Mouse (Mus musculus) midbrain, embryonic 12.5 days (tissue): ENCODE measurements at regions not wholly inside any gene's neighbourhood (a gene's known extent, or its start where the extent isn't known, plus 50 kb on each side); places are given as distances from the start of the nearest gene placed in this dataset.
A peak's percentile ranks its signal among the peaks of the same experiment; 100 is the strongest.

Experiments used
- ATAC-seq: fragments of 200-750 bp; cut with Nextera tagmentation; 2 replicates; pipeline ENCODE4 v1.8.0; 2017; ENCODE audit warnings: low read depth, moderate TSS enrichment, moderate library complexity; ENCODE audit not compliant: low FRiP score
- H3K27ac ChIP-seq: fragments of 300-500 bp; sonication (generic); replicated peaks from 2 replicates; pipeline ENCODE4 v1.5.1; 2016; ENCODE audit warnings: mild to moderate bottlenecking
- H3K27me3 ChIP-seq: fragments of 300-500 bp; sonication (generic); 2 replicates; pipeline ENCODE4 v1.6.1; 2016; ENCODE audit warnings: mild to moderate bottlenecking
- H3K36me3 ChIP-seq: fragments of 300-500 bp; sonication (generic); 2 replicates; pipeline ENCODE4 v1.6.1; 2016
- H3K4me1 ChIP-seq: fragments of 300-500 bp; sonication (generic); 2 replicates; pipeline ENCODE4 v1.6.1; 2016
- H3K4me2 ChIP-seq: fragments of 300-500 bp; sonication (generic); replicated peaks from 2 replicates; pipeline ENCODE4 v1.6.1; 2016; ENCODE audit warnings: mild to moderate bottlenecking, moderate library complexity
- H3K4me3 ChIP-seq: fragments of 300-500 bp; sonication (generic); 2 replicates; pipeline ENCODE4 v1.5.1; 2016; ENCODE audit warnings: mild to moderate bottlenecking
- H3K9ac ChIP-seq: fragments of 300-500 bp; sonication (generic); replicated peaks from 2 replicates; pipeline ENCODE4 v1.6.1; 2016; ENCODE audit warnings: mild to moderate bottlenecking, moderate library complexity
- H3K9me3 ChIP-seq: fragments of 300-500 bp; sonication (generic); 2 replicates; pipeline ENCODE4 v1.6.1; 2016; ENCODE audit warnings: mild to moderate bottlenecking
- WGBS: fragments of 180-500 bp; shearing (Covaris S2); methylation state at CpG from one replicate; pipeline ENCODE4 v1.1.7; 2016; 5-methylcytosine and 5-hydroxymethylcytosine counted together

DNA sequence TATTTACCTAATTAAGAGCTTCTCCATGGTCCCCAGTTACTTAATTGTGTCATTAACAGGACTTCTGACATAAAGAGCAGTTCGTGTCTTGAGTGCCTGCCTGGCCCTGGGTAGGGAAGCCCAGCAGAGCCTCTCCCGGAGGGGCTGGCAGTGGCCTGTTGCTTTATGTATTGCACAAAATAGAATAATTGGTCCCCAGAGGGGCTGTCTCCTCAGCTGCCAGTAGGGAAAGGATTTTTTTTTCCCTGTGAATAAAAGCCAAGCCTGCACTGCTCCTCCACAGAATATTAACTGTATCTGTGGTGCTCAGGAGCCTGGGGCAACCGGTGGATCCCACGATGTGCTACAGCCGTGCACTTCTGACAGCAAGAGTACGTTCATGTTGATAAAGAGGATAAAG, 159.8 kb upstream of the Runx1 start:
- no peak overlapping the region for H3K4me2 ChIP-seq
- H3K27me3 ChIP-seq = no peaks in the 10 kb centered on the region
- no peak overlapping the region for H3K27ac ChIP-seq
- no peak overlapping the region for H3K4me3 ChIP-seq
- 0 out of 2 replicates have a peak, but pooled peaks have one; percentile 41 for ATAC-seq
- no peaks in the 10 kb centered on the region for H3K9me3 ChIP-seq
- H3K36me3 ChIP-seq = no peaks in the 10 kb centered on the region
- H3K9ac ChIP-seq = no peak overlapping the region
- WGBS = 44% methylated on average over 6 of the region's 6 CpGs
- peaks cover 8% of the 10 kb centered on the region; the same call in 1 of the 2 replicates for H3K4me1 ChIP-seq

GRCm38 (mm10) chr16:92982934-92983333, 157.0 kb upstream of the Runx1 start:
- Histone ChIP-seq H3K4me2 (no peak overlapping the region), H3K9me3 (no peaks in the 10 kb centered on the region), H3K9ac (no peak overlapping the region), H3K36me3 (no peaks in the 10 kb centered on the region), H3K27me3 (no peaks in the 10 kb centered on the region), H3K4me1 (peaks cover 8% of the 10 kb centered on the region; the same call in 1 of the 2 replicates), H3K27ac (no peak overlapping the region), H3K4me3 (no peak overlapping the region)
- 95% methylated on average over 7 of the region's 7 CpGs for WGBS
- no peak for ATAC-seq

DNA sequence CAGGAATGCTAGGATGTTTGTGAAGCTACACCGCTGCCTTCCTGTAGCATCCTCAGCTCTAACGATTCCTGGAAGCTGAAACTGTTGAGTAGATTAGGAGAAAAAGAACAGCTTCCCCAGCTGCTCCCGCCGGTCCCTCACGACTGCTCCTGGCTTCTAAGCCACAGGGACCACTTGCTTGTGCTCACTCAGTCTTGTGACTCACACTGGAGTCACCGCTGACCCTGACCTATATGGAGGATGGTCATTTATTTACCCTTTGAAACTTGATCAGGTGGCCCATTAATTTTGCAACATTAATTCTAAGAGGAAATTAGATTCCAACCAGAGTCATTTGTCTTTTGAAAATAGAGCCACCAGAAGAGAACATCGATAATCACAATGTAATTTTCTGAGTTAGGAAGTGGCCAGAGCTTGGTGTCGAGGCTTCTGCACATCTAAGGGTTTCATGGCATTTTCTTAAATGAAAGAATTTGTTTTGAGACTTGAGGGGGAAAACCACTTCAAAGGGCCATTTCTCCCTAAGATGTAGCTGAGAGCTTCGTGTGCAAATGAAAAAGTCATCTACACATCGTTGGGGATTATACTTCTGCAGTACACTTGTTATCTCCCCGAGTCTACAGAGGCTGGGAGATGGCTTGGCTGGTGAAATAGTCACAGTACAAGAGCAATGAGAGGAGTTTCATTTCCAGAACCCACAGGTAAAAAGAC, 153.8 kb upstream of the Runx1 start:
- Histone ChIP-seq H3K4me2 (no peak overlapping the region), H3K27ac (no peak overlapping the region), H3K9me3 (no peaks in the 10 kb centered on the region), H3K27me3 (no peaks in the 10 kb centered on the region), H3K4me1 (no peaks in the 10 kb centered on the region), H3K9ac (no peak overlapping the region), H3K4me3 (no peak overlapping the region), H3K36me3 (no peaks in the 10 kb centered on the region)
- WGBS = 82% methylated on average over 11 of the region's 11 CpGs
- ATAC-seq = no peak

- no peak overlapping the region for H3K27ac ChIP-seq
- ATAC-seq = no peak
- 91% methylated on average over 8 of the region's 8 CpGs for WGBS
Observed at GRCm38 (mm10) chr16:92976097-92976496, 150.1 kb upstream of the Runx1 start.

DNA sequence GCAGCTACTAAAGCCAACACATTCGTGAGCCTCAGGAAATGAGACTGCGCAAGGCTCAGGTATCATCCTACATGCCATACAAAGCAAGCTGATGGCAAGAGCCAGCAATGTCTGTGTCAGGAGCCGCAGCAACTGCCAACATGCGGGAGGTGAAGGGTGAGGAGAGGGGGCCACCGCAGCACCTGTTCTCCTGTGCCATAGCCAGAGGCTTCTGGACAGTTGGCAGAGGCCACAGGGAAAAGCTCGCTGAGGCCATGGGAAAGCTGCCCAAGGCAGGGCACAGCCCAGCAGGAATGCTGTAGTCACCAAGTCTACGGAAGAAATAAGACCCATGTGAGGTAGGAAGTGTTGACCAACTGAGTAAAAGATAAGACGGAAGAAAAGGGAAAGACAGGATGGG, 149.1 kb upstream of the Runx1 start:
- WGBS = 89% methylated on average over 8 of the region's 8 CpGs
- H3K9ac ChIP-seq = no peak overlapping the region
- no peaks in the 10 kb centered on the region for H3K27me3 ChIP-seq
- H3K27ac ChIP-seq = no peak overlapping the region
- H3K36me3 ChIP-seq = no peaks in the 10 kb centered on the region
- H3K4me1 ChIP-seq = no peaks in the 10 kb centered on the region
- ATAC-seq = no peak
- H3K4me2 ChIP-seq = no peak overlapping the region
- H3K4me3 ChIP-seq = no peak overlapping the region
- H3K9me3 ChIP-seq = no peaks in the 10 kb centered on the region

More at GRCm38 (mm10) chr16:92976097-92976496, 150.1 kb upstream of the Runx1 start:
- no peaks in the 10 kb centered on the region for H3K9me3 ChIP-seq
- no peaks in the 10 kb centered on the region for H3K4me1 ChIP-seq
- no peaks in the 10 kb centered on the region for H3K36me3 ChIP-seq
- no peak overlapping the region for H3K9ac ChIP-seq
- no peak overlapping the region for H3K4me2 ChIP-seq
- no peak overlapping the region for H3K4me3 ChIP-seq
- H3K27me3 ChIP-seq = no peaks in the 10 kb centered on the region

GRCm38 (mm10) chr16:92972681-92973080, 146.7 kb upstream of the Runx1 start:
- whole genome bisulfite sequencing = 82% methylated on average over 5 of the region's 5 CpGs
- no peaks in the 10 kb centered on the region for H3K36me3 ChIP-seq
- H3K4me1 ChIP-seq = no peaks in the 10 kb centered on the region
- H3K9ac ChIP-seq = no peak overlapping the region
- H3K9me3 ChIP-seq = no peaks in the 10 kb centered on the region
- no peak for ATAC-seq
- no peak overlapping the region for H3K27ac ChIP-seq
- H3K27me3 ChIP-seq = no peaks in the 10 kb centered on the region
- no peak overlapping the region for H3K4me2 ChIP-seq
- H3K4me3 ChIP-seq = no peak overlapping the region

- H3K27ac ChIP-seq = no peak overlapping the region
- no peaks in the 10 kb centered on the region for H3K36me3 ChIP-seq
- H3K4me3 ChIP-seq = no peak overlapping the region
- no peak for ATAC-seq
- no peak overlapping the region for H3K9ac ChIP-seq
- H3K4me1 ChIP-seq = no peaks in the 10 kb centered on the region
- no peaks in the 10 kb centered on the region for H3K27me3 ChIP-seq
- no peaks in the 10 kb centered on the region for H3K9me3 ChIP-seq
- WGBS = 89% methylated on average over 3 of the region's 3 CpGs
- no peak overlapping the region for H3K4me2 ChIP-seq
Observed at GRCm38 (mm10) chr16:92971956-92972355, 146.0 kb upstream of the Runx1 start.

DNA sequence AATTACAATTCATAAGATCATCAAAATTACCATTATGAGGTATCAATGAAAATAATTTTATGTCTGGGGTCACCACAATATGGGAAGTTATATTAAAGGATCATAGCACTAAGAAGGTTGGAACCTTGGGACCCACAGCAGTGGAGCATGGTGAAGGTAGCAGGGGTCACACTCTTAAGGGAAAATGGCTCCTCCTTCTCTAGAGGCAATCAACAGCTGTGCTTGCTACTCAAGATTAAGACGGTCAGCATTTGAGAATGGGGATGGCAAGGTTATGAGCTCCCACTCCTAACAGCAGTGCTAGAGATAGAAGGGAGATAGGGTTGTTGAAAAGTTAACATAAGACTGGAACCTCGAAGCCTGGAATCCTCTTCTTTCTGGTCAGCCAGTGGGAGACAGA, 144.6 kb upstream of the Runx1 start:
- WGBS = 85% methylated on average over 2 of the region's 2 CpGs
- Histone ChIP-seq H3K27ac (no peak overlapping the region), H3K27me3 (no peaks in the 10 kb centered on the region), H3K9me3 (no peaks in the 10 kb centered on the region), H3K4me2 (no peak overlapping the region), H3K9ac (no peak overlapping the region), H3K4me1 (no peaks in the 10 kb centered on the region), H3K4me3 (no peak overlapping the region), H3K36me3 (no peaks in the 10 kb centered on the region)
- ATAC-seq = no peak

DNA sequence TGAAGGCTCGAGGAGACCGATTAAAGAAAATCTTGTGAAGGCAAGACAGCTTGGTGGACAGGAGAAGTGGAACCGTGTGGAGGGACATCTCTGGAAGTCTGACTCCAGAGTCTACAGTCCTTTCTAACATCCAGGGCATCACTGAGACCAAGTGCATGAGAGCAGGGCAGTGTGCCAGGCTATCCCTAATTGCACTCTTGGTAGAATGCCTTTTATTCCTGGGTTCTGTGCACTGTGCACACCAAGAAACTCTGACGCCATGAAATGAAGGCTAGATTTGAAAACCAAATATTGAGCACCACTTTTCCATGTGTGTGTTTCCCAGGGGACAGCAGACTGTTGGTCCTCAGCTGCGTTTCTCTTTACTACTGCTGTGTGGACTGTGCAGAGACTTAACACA, 143.1 kb upstream of the Runx1 start:
- Histone ChIP-seq H3K9me3 (no peaks in the 10 kb centered on the region), H3K9ac (no peak overlapping the region), H3K4me3 (no peak overlapping the region), H3K4me1 (no peaks in the 10 kb centered on the region), H3K4me2 (no peak overlapping the region), H3K27ac (no peak overlapping the region), H3K27me3 (no peaks in the 10 kb centered on the region), H3K36me3 (no peaks in the 10 kb centered on the region)
- WGBS = 87% methylated on average over 5 of the region's 5 CpGs
- no peak for ATAC-seq

DNA sequence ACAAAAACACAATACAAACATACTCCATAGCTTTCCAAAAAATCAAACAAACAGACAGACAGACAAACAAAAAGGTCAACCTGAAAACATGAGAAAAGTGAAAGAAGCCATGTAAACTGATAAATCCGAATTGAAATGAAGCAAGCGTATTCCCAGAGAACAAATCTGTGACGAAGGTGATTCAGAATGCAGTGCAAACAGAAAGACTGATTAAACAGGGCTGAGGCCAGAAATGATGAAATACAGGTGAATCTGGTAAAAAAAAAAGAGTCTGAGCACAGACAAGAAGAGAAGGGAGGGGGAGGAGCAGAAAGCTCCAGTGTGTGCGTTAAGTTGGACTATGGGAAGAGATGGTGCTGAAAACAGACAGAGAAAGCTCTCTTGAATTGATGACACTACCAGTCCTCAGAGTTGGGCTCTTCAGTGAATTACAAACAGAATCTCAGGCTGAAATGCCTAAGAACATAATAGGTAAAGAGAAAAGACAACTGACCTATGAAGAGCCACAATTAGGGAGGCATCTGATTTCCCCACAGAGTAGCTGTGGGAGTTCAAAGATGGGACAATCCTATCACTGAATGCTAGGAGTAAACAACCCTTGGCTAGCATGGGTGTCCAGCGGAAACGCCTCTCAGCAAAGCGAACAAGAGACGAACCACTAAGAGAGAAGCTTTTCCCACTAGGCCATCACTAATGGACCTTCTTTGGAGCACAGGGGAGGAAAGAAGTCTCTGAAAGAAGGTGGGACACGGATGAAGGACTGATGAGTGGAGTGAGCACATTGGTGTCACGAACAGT, 140.3 kb upstream of the Runx1 start:
- peaks cover 3% of the 10 kb centered on the region; the same call in 1 of the 2 replicates for H3K4me1 ChIP-seq
- no peak overlapping the region for H3K9ac ChIP-seq
- H3K27me3 ChIP-seq = no peaks in the 10 kb centered on the region
- 91% methylated on average over 10 of the region's 10 CpGs for WGBS
- no peak overlapping the region for H3K27ac ChIP-seq
- no peaks in the 10 kb centered on the region for H3K9me3 ChIP-seq
- H3K4me2 ChIP-seq = no peak overlapping the region
- no peaks in the 10 kb centered on the region for H3K36me3 ChIP-seq
- no peak for ATAC-seq
- H3K4me3 ChIP-seq = no peak overlapping the region

GRCm38 (mm10) chr16:92965651-92966050, 139.7 kb upstream of the Runx1 start:
- Histone ChIP-seq H3K4me3 (no peak overlapping the region), H3K27ac (no peak overlapping the region), H3K27me3 (no peaks in the 10 kb centered on the region), H3K9me3 (no peaks in the 10 kb centered on the region), H3K4me2 (no peak overlapping the region), H3K36me3 (no peaks in the 10 kb centered on the region), H3K4me1 (peaks cover 3% of the 10 kb centered on the region; the same call in 1 of the 2 replicates), H3K9ac (no peak overlapping the region)
- WGBS = 80% methylated on average over 3 of the region's 3 CpGs
- ATAC-seq = no peak

GRCm38 (mm10) chr16:92963582-92963981, 137.6 kb upstream of the Runx1 start:
- H3K4me2 ChIP-seq = no peak overlapping the region
- WGBS = 89% methylated on average over 4 of the region's 4 CpGs
- H3K4me3 ChIP-seq = no peak overlapping the region
- H3K27me3 ChIP-seq = no peaks in the 10 kb centered on the region
- no peak overlapping the region for H3K9ac ChIP-seq
- no peak for ATAC-seq
- no peaks in the 10 kb centered on the region for H3K9me3 ChIP-seq
- peaks cover 3% of the 10 kb centered on the region; the same call in 1 of the 2 replicates for H3K4me1 ChIP-seq
- H3K36me3 ChIP-seq = no peaks in the 10 kb centered on the region
- no peak overlapping the region for H3K27ac ChIP-seq
